Mouse (Mus musculus) forelimb bud, embryonic 11.5 days (tissue): Measurements from ENCODE around the gene Rtl1.

ENCODE experiments used
- DNase-seq: peaks from one replicate; pipeline ENCODE4 v3.0.0-alpha.2; 2012; ENCODE audit warnings: low read depth, low spot score

Rtl1 gene

GRCm38 (mm10) chr12:109600230-109600629 lies at the start of gene Rtl1:
Rtl1 (minus strand) TSS chr12:109600330.
- no peak for DNase-seq

DNA sequence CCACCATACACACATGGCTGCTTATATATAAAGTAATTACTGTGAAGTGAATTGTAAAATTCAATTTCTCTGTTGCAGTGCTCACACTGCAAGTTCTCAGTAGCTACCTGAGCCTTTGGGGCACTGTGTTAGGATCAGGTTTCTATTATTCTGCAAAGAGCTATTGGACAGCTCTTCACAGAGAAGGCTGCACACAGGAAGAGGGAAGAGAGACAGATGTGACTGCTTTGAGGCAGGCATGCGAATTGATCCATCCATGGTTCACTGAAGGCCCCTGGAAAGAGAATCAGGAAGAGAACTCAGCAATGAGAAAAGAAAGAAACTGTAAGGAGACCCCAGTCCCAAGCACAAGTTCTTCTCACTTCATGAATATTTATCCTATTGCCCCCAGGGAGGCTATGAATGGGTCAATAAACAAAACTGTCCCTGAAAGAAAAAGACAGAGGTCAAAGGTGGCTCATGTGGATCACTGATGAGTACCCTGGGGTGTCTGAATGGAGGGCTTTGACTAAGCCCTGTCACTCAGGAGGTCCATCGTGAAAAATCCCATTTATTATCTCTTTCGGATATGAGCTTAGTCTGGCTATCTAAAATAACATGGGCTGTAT lies 40.5 kb upstream of the Rtl1 start:
- DNase-seq: no peak

DNA sequence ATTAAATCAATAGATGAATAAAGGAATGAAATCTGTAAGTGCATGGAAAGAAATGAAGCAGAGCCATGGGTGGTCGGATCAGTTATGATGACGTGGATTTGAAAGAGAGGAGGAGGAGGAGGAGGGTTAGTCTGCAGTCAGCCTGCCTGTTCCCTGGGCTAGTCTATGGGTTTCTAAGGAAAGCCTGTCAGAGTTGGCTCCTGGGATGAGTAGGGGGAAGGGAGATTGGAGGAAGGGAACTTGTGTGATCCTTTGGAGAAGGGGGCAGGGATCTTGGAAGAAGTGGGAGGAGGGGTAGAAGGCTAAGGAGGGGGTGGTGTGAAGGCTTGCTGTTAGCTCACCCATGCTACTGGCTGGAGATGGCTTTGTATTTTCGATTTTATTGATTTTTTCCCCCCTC lies 31.9 kb upstream of the Rtl1 start:
- no peak for DNase-seq

DNA sequence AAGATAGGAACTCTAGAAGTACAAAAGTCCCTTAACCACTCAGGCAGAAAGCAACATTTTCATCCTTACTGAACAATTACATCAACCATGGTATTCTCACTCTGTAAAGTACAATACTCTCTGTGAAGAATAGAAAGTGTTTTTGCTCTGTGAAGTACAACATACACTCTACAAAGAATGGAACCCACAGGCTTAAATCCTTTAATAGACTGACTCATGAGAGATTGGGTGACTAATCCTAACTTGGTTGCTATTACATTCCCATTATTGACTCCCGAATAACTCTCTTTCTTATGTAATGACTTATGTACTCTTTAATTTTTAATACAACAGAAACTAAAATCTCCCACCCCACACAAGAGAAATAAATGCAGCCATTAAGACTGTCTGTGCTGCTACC lies 28.8 kb upstream of the Rtl1 start:
- no peak for DNase-seq

DNA sequence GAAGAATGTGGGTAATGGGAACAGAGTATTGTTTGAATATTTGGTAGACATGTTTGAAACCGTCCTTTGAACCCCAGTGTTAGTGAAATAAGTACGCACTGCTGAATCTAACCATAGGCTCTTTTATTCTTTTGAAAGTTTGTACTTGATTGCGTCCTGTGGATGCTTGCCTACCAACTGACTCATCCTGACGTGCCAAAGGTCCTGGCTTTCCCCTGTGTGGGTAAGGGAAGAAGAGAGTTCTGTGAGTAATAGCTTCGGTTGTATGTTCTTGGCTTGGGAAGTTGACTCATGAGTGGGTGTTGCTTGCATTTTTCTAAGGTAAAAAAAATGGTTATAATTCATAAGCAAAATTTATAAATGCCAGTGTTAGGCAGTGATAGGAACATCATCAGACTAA lies 26.8 kb upstream of the Rtl1 start:
- no peak for DNase-seq

GRCm38 (mm10) chr12:109620196-109620595 lies 20.1 kb upstream of the Rtl1 start:
- DNase-seq: no peak

DNA sequence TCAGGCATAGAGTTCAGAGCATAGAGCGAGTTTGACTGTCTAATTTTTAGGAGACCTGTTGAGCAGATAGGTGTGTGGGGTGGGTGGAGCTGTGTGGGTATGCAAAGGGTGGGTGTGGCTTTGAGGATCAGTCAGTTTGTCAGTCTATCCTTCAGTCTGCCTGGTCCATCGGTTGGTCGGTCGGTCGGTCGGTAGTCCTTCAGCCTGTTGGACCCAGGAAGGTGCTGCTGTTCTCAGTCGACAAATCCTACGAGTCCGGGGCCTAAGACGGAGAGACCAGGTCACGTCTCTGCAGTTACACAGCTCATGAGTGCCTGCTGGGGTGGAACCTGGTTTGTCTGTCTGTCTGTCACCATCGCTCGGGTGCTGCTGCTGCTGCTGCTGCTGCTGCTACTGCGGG lies 17.9 kb upstream of the Rtl1 start:
- no peak for DNase-seq

- no peak for DNase-seq
These were observed 17.0 kb upstream of the Rtl1 start for GRCm38 (mm10) chr12:109617126-109617525.

DNA sequence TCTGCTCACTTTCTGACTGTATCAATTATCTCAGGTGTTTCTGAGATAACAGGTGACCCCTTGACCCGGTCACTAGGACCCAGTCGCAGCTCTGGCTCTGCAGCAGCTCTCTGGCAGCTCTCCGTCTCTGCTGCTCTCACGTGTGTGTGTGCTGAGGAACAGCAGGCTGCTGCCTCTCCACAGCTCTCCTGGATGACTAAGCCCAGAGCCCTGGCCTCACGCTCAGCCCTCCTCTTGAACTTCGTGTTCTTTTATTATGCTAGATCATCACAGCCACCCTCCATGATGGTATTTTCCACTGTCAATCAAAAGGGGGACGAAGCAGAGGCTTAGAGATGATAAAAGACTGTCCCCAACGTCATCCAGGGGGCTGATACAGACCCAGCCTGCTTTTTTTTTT lies 15.2 kb upstream of the Rtl1 start:
- DNase-seq: no peak

- no peak for DNase-seq
These were observed 14.3 kb upstream of the Rtl1 start for GRCm38 (mm10) chr12:109614416-109614815.

DNA sequence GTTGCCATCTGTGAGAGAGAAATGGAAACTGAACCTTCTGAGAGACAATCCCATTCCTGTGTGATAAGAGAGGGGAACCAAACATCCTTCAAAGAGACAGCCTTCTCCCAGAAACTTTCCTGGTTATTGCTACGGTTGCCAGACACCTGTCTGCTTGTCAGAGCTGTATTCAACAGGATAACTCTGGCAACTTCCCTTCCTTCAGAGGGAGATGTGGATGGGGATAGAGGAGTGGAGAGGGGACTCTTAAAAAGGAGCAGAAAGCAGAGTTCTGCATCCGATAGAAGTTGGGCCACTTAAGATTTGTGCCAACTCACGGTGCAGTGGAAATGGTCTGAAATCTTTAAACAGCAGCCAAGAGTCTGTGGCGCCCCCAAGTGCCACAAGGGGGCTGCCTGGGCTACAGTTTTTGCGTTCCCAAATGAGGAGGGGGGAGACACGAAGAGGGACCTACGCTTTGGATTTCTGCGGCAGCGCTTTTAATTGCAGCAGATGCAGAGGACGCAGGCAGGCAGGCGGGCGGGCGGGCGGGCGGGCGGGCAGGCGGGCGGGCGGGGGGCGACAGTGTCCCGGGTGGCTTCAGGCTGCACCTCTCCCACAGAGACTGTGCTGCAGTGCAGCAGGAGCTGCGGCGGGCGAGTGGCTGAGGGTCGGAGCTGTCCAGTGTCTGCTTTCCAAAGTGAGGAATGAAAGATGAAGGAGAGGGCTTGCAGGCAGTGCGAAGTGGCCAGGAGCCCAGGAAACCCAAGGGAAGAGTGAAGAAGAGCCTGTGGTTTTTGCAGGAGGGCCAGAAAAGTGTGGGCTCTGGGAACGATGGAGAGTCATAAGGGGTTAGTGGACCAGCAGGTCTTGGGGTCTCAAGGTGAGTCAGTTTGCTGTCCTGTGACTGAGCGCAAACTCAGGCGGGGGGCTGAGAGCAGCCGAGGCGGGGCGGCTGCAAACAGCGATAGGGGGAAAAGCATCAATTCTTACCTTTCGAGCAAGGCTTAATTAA lies 12.6 kb upstream of the Rtl1 start:
- DNase-seq: peak; percentile 41

DNA sequence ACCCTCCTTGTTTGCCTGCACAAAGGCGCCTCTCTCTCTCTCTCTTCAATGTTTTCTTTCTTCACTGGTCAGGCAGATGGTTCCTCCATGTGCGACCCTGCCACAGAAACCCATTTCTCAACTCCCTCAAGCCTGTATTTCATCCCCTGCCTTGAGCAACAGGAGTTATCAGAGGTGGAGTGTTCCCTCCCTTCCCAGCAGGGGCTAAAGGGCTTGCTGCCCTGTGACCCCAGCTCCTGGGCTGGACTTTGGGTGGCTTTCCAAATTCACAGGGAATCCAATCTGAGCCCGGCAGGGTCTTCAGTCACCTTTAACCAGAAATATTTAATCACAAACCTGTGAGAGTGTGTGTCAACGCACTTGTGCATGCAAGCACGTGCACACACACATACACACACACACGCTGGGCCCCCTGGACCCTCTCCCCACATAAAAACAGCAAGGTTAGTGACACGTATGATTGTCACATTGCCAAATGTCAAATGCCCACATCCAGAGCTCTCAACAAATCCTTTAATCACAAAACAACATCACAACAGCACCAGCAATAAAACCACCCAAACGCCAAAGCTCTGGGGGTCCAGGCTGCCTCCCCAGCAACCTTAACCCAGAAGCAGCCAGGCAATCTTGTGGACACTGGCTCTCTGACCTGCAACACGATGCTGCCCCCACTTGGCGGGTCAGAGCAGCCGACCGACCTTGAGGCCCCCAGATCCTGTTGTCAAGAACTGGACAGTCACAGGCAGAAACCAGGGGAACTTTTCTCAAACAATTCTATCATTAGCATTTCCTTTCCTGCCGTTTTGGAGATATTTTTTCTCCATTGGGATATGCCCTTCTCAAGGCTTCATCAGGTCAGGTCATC lies 8.7 kb upstream of the Rtl1 start:
- no peak for DNase-seq

GRCm38 (mm10) chr12:109607953-109608352 lies 7.8 kb upstream of the Rtl1 start:
- DNase-seq: no peak

- no peak for DNase-seq
These were observed 7.1 kb upstream of the Rtl1 start for GRCm38 (mm10) chr12:109607191-109607590.

DNA sequence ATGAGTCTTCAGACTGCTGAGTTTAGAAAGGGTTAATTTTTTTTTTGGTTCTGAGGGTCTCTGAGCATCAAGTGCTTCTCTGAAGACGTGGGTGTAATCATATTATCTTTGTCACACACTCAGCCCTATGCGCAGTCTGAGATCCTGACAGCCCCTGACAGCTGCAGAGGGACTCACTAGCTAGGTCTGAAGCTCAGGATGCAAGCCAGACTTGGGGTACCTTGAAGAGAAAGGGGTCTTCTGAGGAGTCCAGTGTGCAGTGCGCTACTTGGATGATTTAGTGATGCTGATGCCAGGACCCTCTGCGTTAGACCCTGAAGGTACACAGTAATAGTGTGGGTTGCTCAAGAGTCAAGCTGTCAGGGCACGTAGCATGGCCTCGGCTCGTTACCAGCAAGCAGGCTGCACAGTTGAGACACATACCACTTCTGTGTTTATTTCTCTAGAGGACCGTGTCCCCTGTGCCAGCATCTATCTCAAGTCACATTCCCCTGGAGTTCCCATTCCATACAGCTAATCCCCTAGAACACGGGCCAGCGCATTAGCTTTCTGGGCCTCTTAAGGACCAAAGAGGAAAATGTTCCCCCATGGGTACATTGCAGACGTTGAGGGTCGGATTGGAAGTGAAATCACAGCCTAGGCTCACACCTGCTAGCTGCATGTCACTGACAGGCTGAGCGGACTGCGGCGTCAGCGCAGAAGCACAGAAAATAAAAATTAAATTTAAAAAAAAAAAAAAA lies 5.0 kb upstream of the Rtl1 start:
- no peak for DNase-seq

- DNase-seq: no peak
These were observed 1.4 kb downstream of the Rtl1 start for GRCm38 (mm10) chr12:109598551-109599250.

GRCm38 (mm10) chr12:109596726-109597125 lies 3.4 kb downstream of the Rtl1 start:
- DNase-seq: no peak

- peak; percentile 56 for DNase-seq
These were observed 3.9 kb downstream of the Rtl1 start for GRCm38 (mm10) chr12:109596232-109596631.

- DNase-seq: peak; percentile 40
These were observed 4.4 kb downstream of the Rtl1 start for GRCm38 (mm10) chr12:109595753-109596152.

GRCm38 (mm10) chr12:109594961-109595360 lies 5.2 kb downstream of the Rtl1 start:
- no peak for DNase-seq

DNA sequence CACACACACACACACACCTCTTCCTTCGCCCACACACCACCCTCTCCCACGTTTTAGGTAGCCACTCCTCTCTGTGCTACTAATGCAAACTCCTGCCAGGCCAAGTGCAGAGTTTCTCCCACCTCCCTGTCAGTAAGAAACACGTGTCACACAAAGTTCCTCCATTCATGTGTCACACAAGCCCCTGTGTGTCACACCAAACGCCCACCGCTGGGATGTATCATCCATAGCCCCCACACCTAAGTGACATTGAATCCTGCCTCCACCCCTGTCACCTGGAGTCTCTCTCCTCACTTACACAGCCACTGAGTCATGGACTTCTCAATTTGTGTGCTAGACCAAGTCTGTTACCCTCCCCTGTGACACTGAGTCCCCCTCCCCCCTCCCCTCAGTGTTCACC lies 17.9 kb downstream of the Rtl1 start:
- DNase-seq: no peak
